Mouse (Mus musculus): ENCODE data around the gene Ambra1.
"Not testable (repeated sequence)": the region's sequence is repeated elsewhere in the genome, so short reads cannot be mapped to it uniquely, and the experiment has no call there.

Gene Ambra1

GRCm38 (mm10) chr2:91729971-91730821 lies at the start of gene Ambra1:
Gene Ambra1 (plus strand): TSS chr2:91730134.
- peak; percentile 89 for DNase-seq

- DNase-seq: peak; percentile 69 to 79
Observed at GRCm38 (mm10) chr2:91682850-91683249, 47.1 kb upstream of the Ambra1 start.

- DNase-seq: no peak
Observed at GRCm38 (mm10) chr2:91683919-91684318, 46.0 kb upstream of the Ambra1 start.

- DNase-seq: peak in 1 of 2 experiments; percentile 44
Observed at GRCm38 (mm10) chr2:91689452-91689851, 40.5 kb upstream of the Ambra1 start.

GRCm38 (mm10) chr2:91695436-91696224 lies 34.3 kb upstream of the Ambra1 start:
- no peak for DNase-seq

GRCm38 (mm10) chr2:91696225-91696590 lies 33.7 kb upstream of the Ambra1 start:
- no peak for DNase-seq

GRCm38 (mm10) chr2:91699225-91699624 lies 30.7 kb upstream of the Ambra1 start:
- DNase-seq: no peak

- peak; percentile 18 to 32 for DNase-seq
Observed at GRCm38 (mm10) chr2:91701366-91701765, 28.6 kb upstream of the Ambra1 start.

GRCm38 (mm10) chr2:91705736-91706135 lies 24.2 kb upstream of the Ambra1 start:
- no peak for DNase-seq

- no peak for DNase-seq
Observed at GRCm38 (mm10) chr2:91706456-91706855, 23.5 kb upstream of the Ambra1 start.

GRCm38 (mm10) chr2:91708361-91708760 lies 21.6 kb upstream of the Ambra1 start:
- DNase-seq: no peak

- peak; percentile 97 for DNase-seq
Observed at GRCm38 (mm10) chr2:91710272-91711234, 19.4 kb upstream of the Ambra1 start, which contains the start of the genes Atg13 and Harbi1. Gene Atg13 (minus strand): TSS chr2:91710576. Gene Harbi1 (plus strand): TSS chr2:91710852.

- DNase-seq: no peak
Observed at GRCm38 (mm10) chr2:91711256-91711925, 18.5 kb upstream of the Ambra1 start.

- no peak for DNase-seq
Observed at GRCm38 (mm10) chr2:91714921-91715320, 15.0 kb upstream of the Ambra1 start.

GRCm38 (mm10) chr2:91718276-91718675 lies 11.7 kb upstream of the Ambra1 start:
- no peak for DNase-seq

- DNase-seq: no peak
Observed at GRCm38 (mm10) chr2:91723382-91723781, 6.6 kb upstream of the Ambra1 start.

- DNase-seq: no peak
Observed at GRCm38 (mm10) chr2:91723951-91724350, 6.0 kb upstream of the Ambra1 start.

GRCm38 (mm10) chr2:91724716-91725115 lies 5.2 kb upstream of the Ambra1 start:
- DNase-seq: no peak

GRCm38 (mm10) chr2:91725476-91725875 lies 4.5 kb upstream of the Ambra1 start:
- DNase-seq: not testable (repeated sequence)

- no peak for DNase-seq
Observed at GRCm38 (mm10) chr2:91727011-91727410, 2.9 kb upstream of the Ambra1 start.

- DNase-seq: no peak
Observed at GRCm38 (mm10) chr2:91729571-91729970, 363 bp upstream of the Ambra1 start.

- DNase-seq: no peak
Observed at GRCm38 (mm10) chr2:91735221-91735620, 5.3 kb downstream of the Ambra1 start.
